Mouse (Mus musculus) urinary bladder, postnatal 4 days (tissue): ENCODE data around the gene Kif16b.
"Not testable (repeated sequence)": the region's sequence is repeated elsewhere in the genome, so short reads cannot be mapped to it uniquely, and the experiment has no call there.

Experiments used
- DNase-seq, 2 experiments: peaks; one replicate each; pipeline ENCODE4 v3.0.0; 2021 to 2022; ENCODE audit warnings: low spot score in 2 of 2

The Kif16b gene

GRCm38 (mm10) chr2:142590284-142590724 lies 311.0 kb downstream of the Kif16b start:
- DNase-seq = no peak

- no peak for DNase-seq
Measured at GRCm38 (mm10) chr2:142589403-142590283, 311.7 kb downstream of the Kif16b start.

- no peak for DNase-seq
Measured at GRCm38 (mm10) chr2:142585845-142586244, 315.5 kb downstream of the Kif16b start.

- DNase-seq = no peak
Measured at GRCm38 (mm10) chr2:142584851-142585737, 316.2 kb downstream of the Kif16b start.

- no peak for DNase-seq
Measured at GRCm38 (mm10) chr2:142580449-142580848, 320.9 kb downstream of the Kif16b start.

GRCm38 (mm10) chr2:142577414-142577813 lies 323.9 kb downstream of the Kif16b start:
- not testable (repeated sequence) for DNase-seq

GRCm38 (mm10) chr2:142569771-142570170 lies 331.6 kb downstream of the Kif16b start:
- no peak for DNase-seq
